ENCODE assay signal across 8 mouse cellular contexts in genomic region chr19:53824872-53825680, GRCm38 (mm10).
A peak's percentile ranks its signal among the peaks of the same experiment; 100 is the strongest.
DNase-seq lines count a peak whose midpoint lies in the region; ATAC-seq and TF ChIP-seq lines count a peak whose summit lies in the region.

No protein-coding gene starts in this region.

- in situ Hi-C loops in CH12.LX (cut with MboI; ENCODE audit: low pct_ligation_motif_present, low pct_unique_long_range_greater_than_20kb, low sequenced_read_pairs): no loop called here

- TF ChIP-seq RAD21 in CH12.LX (IDR thresholded peaks at IDR 0.05; ENCODE audit: low read depth, low read length): no peak; the same call in 1 of the 2 replicates

- H3K9ac ChIP-seq in CH12.LX (ENCODE audit: insufficient read depth, low read depth): peak overlapping the region; percentile 80
- peak overlapping the region; percentile 1; the same call in 1 of the 2 replicates for H3K9ac ChIP-seq in hindbrain, embryonic 11.5 days (ENCODE audit: low read depth, low read length)
- H3K9ac ChIP-seq in lung, embryonic 16.5 days (ENCODE audit: low read length): 0 out of 2 replicates have a peak overlapping the region, but pooled peaks have one; percentile 28
- no peak overlapping the region for H3K9ac ChIP-seq in stomach, embryonic 15.5 days

- TF ChIP-seq CTCF in gastrocnemius, adult 2 months (IDR thresholded peaks at IDR 0.05): peak; percentile 29
- TF ChIP-seq CTCF in CH12.LX (conservative IDR thresholded peaks at IDR 0.05 in 1 of 2, IDR thresholded peaks at IDR 0.05 in 1 of 2; ENCODE audit: low read depth in 2 of 2, low read length in 2 of 2): 0 out of 4 replicates have a peak, but pooled peaks of 1 of the 2 experiments have one; percentile 9

- H3K79me2 ChIP-seq in CH12.LX (replicated peaks; ENCODE audit: control insufficient read depth, extremely low read depth, insufficient read depth, poor library complexity, severe bottlenecking): no peaks in the 10 kb centered on the region

- intact Hi-C loops in gastrocnemius, adult 2 months (cut with DNase I): loop anchor here (5.0 to 10.0 kb wide), 2 partner anchors 58 to 180 kb away; no protein-coding TSS in a partner anchor

- peak overlapping the region; percentile 50; the same call in 1 of the 2 replicates for H3K4me2 ChIP-seq in CH12.LX (ENCODE audit: insufficient read depth, low read depth, poor library complexity, severe bottlenecking)
- H3K4me2 ChIP-seq in hindbrain, embryonic 11.5 days (replicated peaks; ENCODE audit: low read depth, low read length): peak overlapping the region; percentile 34
- H3K4me2 ChIP-seq in lung, embryonic 16.5 days (ENCODE audit: low read depth, low read length): peak overlapping the region; percentile 43
- H3K4me2 ChIP-seq in stomach, embryonic 15.5 days: peak overlapping the region; percentile 34

- no peaks in the 10 kb centered on the region for H3K9me3 ChIP-seq in CH12.LX (replicated peaks; ENCODE audit: low read length)
- no peaks in the 10 kb centered on the region for H3K9me3 ChIP-seq in embryonic facial prominence, embryonic 10.5 days
- H3K9me3 ChIP-seq in hindbrain, embryonic 11.5 days (ENCODE audit: control insufficient read depth, low read length): no peaks in the 10 kb centered on the region
- no peaks in the 10 kb centered on the region for H3K9me3 ChIP-seq in lung, embryonic 16.5 days (ENCODE audit: control insufficient read depth, low read length)
- H3K9me3 ChIP-seq in stomach, embryonic 15.5 days: no peaks in the 10 kb centered on the region

- no peaks in the 10 kb centered on the region for H3K36me3 ChIP-seq in CH12.LX (replicated peaks in 1 of 2; ENCODE audit: control insufficient read depth in 1 of 2, insufficient read depth in 1 of 2, low read length in 1 of 2)
- H3K36me3 ChIP-seq in embryonic facial prominence, embryonic 10.5 days (replicated peaks): no peaks in the 10 kb centered on the region
- H3K36me3 ChIP-seq in hindbrain, embryonic 11.5 days (ENCODE audit: control insufficient read depth, insufficient read depth, low read length): no peaks in the 10 kb centered on the region
- H3K36me3 ChIP-seq in lung, embryonic 16.5 days (ENCODE audit: control insufficient read depth, insufficient read depth, low read length): no peaks in the 10 kb centered on the region
- no peaks in the 10 kb centered on the region for H3K36me3 ChIP-seq in stomach, embryonic 15.5 days

- ATAC-seq in hindbrain, embryonic 11.5 days (ENCODE audit: low FRiP score): peak; percentile 54
- ATAC-seq in lung, embryonic 16.5 days (ENCODE audit: low read depth): peak; percentile 37; the same call in 1 of the 2 replicates
- peak; percentile 70 for ATAC-seq in stomach, embryonic 15.5 days (ENCODE audit: insufficient read depth, low FRiP score, low read depth)

- no peaks in the 10 kb centered on the region for H3K4me1 ChIP-seq in CH12.LX (ENCODE audit: control insufficient read depth in 1 of 2, insufficient read depth in 2 of 2)
- peaks cover 39% of the 10 kb centered on the region for H3K4me1 ChIP-seq in embryonic facial prominence, embryonic 10.5 days
- no peaks in the 10 kb centered on the region for H3K4me1 ChIP-seq in hindbrain, embryonic 11.5 days (replicated peaks; ENCODE audit: control insufficient read depth, insufficient read depth, low read length)
- H3K4me1 ChIP-seq in lung, embryonic 16.5 days (replicated peaks; ENCODE audit: control insufficient read depth, insufficient read depth, low read length): peaks cover 8% of the 10 kb centered on the region; the same call in 1 of the 2 replicates
- H3K4me1 ChIP-seq in stomach, embryonic 15.5 days: no peaks in the 10 kb centered on the region

- peak; percentile 70 for TF ChIP-seq POLR2A in CH12.LX (IDR thresholded peaks at IDR 0.05; ENCODE audit: low read depth, low read length)

- dilution Hi-C loops in CH12.LX (cut with MboI; ENCODE audit: extremely low pct_ligation_motif_present, extremely low pct_unique_long_range_greater_than_20kb, low sequenced_read_pairs): no loop called here

- H3K27me3 ChIP-seq in CH12.LX (replicated peaks): no peaks in the 10 kb centered on the region
- H3K27me3 ChIP-seq in embryonic facial prominence, embryonic 10.5 days (replicated peaks; ENCODE audit: low read depth, poor library complexity, severe bottlenecking): no peaks in the 10 kb centered on the region
- H3K27me3 ChIP-seq in hindbrain, embryonic 11.5 days (ENCODE audit: control insufficient read depth, insufficient read depth, low read length): no peaks in the 10 kb centered on the region
- no peaks in the 10 kb centered on the region for H3K27me3 ChIP-seq in lung, embryonic 16.5 days (ENCODE audit: control insufficient read depth, insufficient read depth, low read depth, low read length)
- no peaks in the 10 kb centered on the region for H3K27me3 ChIP-seq in stomach, embryonic 15.5 days (replicated peaks)

- peak; percentile 31 for DNase-seq in gastrocnemius, adult 2 months
- DNase-seq in gastrocnemius, postnatal 4 days (ENCODE audit: low spot score in 2 of 2): no peak
- no peak for DNase-seq in CH12.LX (ENCODE audit: extremely low read depth)
- no peak for DNase-seq in embryonic facial prominence, embryonic 10.5 days (ENCODE audit: low spot score)
- DNase-seq in hindbrain, embryonic 11.5 days (ENCODE audit: low spot score): no peak
- DNase-seq in embryo, embryonic 11 days: no peak

- 64% methylated on average over 21 of the region's 21 CpGs for WGBS in embryonic facial prominence, embryonic 10.5 days
- WGBS in hindbrain, embryonic 11.5 days: 57% methylated on average over 21 of the region's 21 CpGs
- WGBS in lung, embryonic 16.5 days: 61% methylated on average over 21 of the region's 21 CpGs
- 58% methylated on average over 21 of the region's 21 CpGs for WGBS in stomach, embryonic 15.5 days

- H3K4me3 ChIP-seq in gastrocnemius, adult 2 months: peak overlapping the region; percentile 60
- H3K4me3 ChIP-seq in CH12.LX (replicated peaks in 1 of 3; ENCODE audit: low read depth in 2 of 3, low read length in 2 of 3, poor library complexity in 1 of 3): peak overlapping the region in 2 of 3 experiments; percentile 56 to 60
- peak overlapping the region; percentile 51 for H3K4me3 ChIP-seq in embryonic facial prominence, embryonic 10.5 days
- peak overlapping the region; percentile 21 for H3K4me3 ChIP-seq in hindbrain, embryonic 11.5 days (ENCODE audit: low read depth, low read length)
- peak overlapping the region; percentile 36 for H3K4me3 ChIP-seq in lung, embryonic 16.5 days (ENCODE audit: low read length)
- H3K4me3 ChIP-seq in stomach, embryonic 15.5 days (replicated peaks): peak overlapping the region; percentile 33

- TF ChIP-seq EP300 in CH12.LX (IDR thresholded peaks at IDR 0.05; ENCODE audit: low read length): no peak

- peak overlapping the region; percentile 89 for H3K27ac ChIP-seq in gastrocnemius, adult 2 months
- H3K27ac ChIP-seq in CH12.LX (ENCODE audit: insufficient read depth, low read depth): peak overlapping the region; percentile 22; the same call in 1 of the 2 replicates
- peak overlapping the region; percentile 40; the same call in 1 of the 2 replicates for H3K27ac ChIP-seq in embryonic facial prominence, embryonic 10.5 days (replicated peaks)
- H3K27ac ChIP-seq in hindbrain, embryonic 11.5 days (ENCODE audit: low read depth, low read length): no peak overlapping the region
- H3K27ac ChIP-seq in lung, embryonic 16.5 days (ENCODE audit: low read length): no peak overlapping the region
- H3K27ac ChIP-seq in stomach, embryonic 15.5 days: no peak overlapping the region

TF ChIP-seq in CH12.LX, 34 proteins besides CTCF, POLR2A, EP300 and RAD21 (continues in another document):
- TF ChIP-seq MAX (IDR thresholded peaks at IDR 0.05; ENCODE audit: low read length): peak; percentile 46; the same call in 1 of the 2 replicates
- TF ChIP-seq MAZ (IDR thresholded peaks at IDR 0.05; ENCODE audit: low read depth, low read length): no peak
- peak; percentile 77 for TF ChIP-seq SIN3A (IDR thresholded peaks at IDR 0.05; ENCODE audit: low read length)
- TF ChIP-seq ELF1 (IDR thresholded peaks at IDR 0.05; ENCODE audit: low read depth, low read length): peak; percentile 96
- no peak for TF ChIP-seq ZMIZ1 (IDR thresholded peaks at IDR 0.05; ENCODE audit: low read depth, low read length)
- TF ChIP-seq USF2 (conservative IDR thresholded peaks at IDR 0.05; ENCODE audit: low read depth, low read length): no peak
- peak; percentile 78; the same call in 1 of the 2 replicates for TF ChIP-seq KAT2A (IDR thresholded peaks at IDR 0.05; ENCODE audit: insufficient replicate concordance, low read length)
- no peak for TF ChIP-seq UBTF (IDR thresholded peaks at IDR 0.05; ENCODE audit: low read depth, low read length)
- TF ChIP-seq GABPA (IDR thresholded peaks at IDR 0.05; ENCODE audit: insufficient replicate concordance, low read depth, low read length): no peak
- TF ChIP-seq ZNF384 (IDR thresholded peaks at IDR 0.05; ENCODE audit: low read depth, low read length): no peak
- no peak for TF ChIP-seq MAFK (IDR thresholded peaks at IDR 0.05; ENCODE audit: insufficient replicate concordance, low read length)
- TF ChIP-seq SMC3 (IDR thresholded peaks at IDR 0.05; ENCODE audit: low read depth, low read length): peak; percentile 15; the same call in 1 of the 2 replicates
- peak; percentile 67; the same call in 1 of the 2 replicates for TF ChIP-seq TBP (conservative IDR thresholded peaks at IDR 0.05; ENCODE audit: low read depth, low read length)
- 0 out of 2 replicates have a peak, but pooled peaks have one; percentile 49 for TF ChIP-seq MYC (IDR thresholded peaks at IDR 0.05; ENCODE audit: low read depth, low read length)
- 0 out of 2 replicates have a peak, but pooled peaks have one; percentile 22 for TF ChIP-seq MXI1 (IDR thresholded peaks at IDR 0.05; ENCODE audit: low read depth, low read length)
- TF ChIP-seq USF1 (IDR thresholded peaks at IDR 0.05; ENCODE audit: low read depth, low read length): no peak
- TF ChIP-seq HCFC1 (IDR thresholded peaks at IDR 0.05; ENCODE audit: low read depth, low read length): peak; percentile 85
- peak; percentile 53; the same call in 1 of the 2 replicates for TF ChIP-seq NELFE (IDR thresholded peaks at IDR 0.05; ENCODE audit: low read depth, low read length)
- TF ChIP-seq BHLHE40 (IDR thresholded peaks at IDR 0.05; ENCODE audit: low read depth, low read length): no peak
- TF ChIP-seq E2F4 (IDR thresholded peaks at IDR 0.05; ENCODE audit: insufficient replicate concordance, low read depth, low read length): no peak
- no peak for TF ChIP-seq CHD2 (IDR thresholded peaks at IDR 0.05; ENCODE audit: low read length)
- TF ChIP-seq NRF1 (IDR thresholded peaks at IDR 0.05; ENCODE audit: low read depth, low read length): peak; percentile 74
- TF ChIP-seq IRF4 (IDR thresholded peaks at IDR 0.05; ENCODE audit: low read depth, low read length): peak; percentile 41; the same call in 1 of the 2 replicates
- no peak for TF ChIP-seq RCOR1 (conservative IDR thresholded peaks at IDR 0.05; ENCODE audit: low read depth, low read length)
- TF ChIP-seq POLR2AphosphoS2 (IDR thresholded peaks at IDR 0.05; ENCODE audit: low read depth, low read length): no peak
- TF ChIP-seq ETS1 (conservative IDR thresholded peaks at IDR 0.05; ENCODE audit: low read depth, low read length): peak; percentile 53; the same call in 1 of the 2 replicates

Comparison
In these comparisons a context has a peak if more than half of its experiments do, and no peak if none do; other contexts are left out.
1. H3K27ac ChIP-seq: peak in gastrocnemius, adult 2 months (single experiment), CH12.LX (single experiment) and embryonic facial prominence, embryonic 10.5 days (single experiment); none in hindbrain, embryonic 11.5 days (single experiment), lung, embryonic 16.5 days (single experiment) and stomach, embryonic 15.5 days (single experiment).
2. Peak in every context shown above with its lines, with median percentiles within 50 percentile points of each other: H3K4me3 ChIP-seq, H3K4me2 ChIP-seq and ATAC-seq.